Mouse (Mus musculus): ENCODE measurements around the gene Hspa12b. TPM values are rescaled to one million over a fixed set of nuclear protein-coding genes. Genes with fewer than 3 reads are reported as not detected.

Hspa12b gene
- polyA plus RNA-seq, 1 experiment = 2.6 TPM

DNA sequence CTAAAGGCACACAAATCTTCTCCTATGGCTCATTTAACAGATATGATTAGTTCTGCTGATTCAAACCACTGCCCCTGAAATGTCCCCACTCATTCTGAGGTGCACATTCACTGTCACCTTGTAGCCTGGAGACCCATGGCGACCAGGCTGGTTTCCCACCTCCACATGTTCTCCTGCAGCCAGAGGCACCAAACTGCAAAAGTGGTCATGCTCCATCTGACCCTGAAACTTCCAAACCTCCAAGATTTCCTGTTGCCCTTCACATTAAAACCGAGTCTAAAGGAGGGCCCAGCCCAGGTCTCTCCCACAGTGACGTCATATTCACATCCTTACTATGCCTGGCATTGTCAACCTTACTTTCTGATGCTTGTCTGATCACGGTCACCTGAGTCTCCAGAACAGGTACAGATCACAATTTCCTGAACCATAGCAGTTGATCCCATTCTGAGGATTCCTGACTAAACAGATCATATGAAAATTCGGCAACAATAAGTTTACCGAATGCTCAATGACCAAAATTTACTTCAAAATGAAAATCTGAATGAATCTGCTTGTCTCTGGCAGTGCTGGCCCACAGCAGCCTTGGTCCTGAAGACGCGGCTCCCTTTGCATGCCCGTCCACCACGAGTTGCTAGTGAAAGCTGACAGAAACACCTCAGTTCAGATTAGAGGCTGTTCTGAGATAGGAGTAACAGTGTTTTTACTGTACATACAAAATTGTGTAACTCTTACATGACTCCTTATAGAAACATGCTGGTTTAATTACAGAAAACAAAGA is 5.2 kb downstream of the Hspa12b start:
- Histone ChIP-seq H3K4me3 (replicated peaks; ENCODE audit: control insufficient read depth, low read depth, low read length) (no peak overlapping the region), H3K4me1 (ENCODE audit: control insufficient read depth, insufficient read depth, low read length) (peaks cover 7% of the 10 kb centered on the region; the same call in 1 of the 2 replicates), H3K27ac (ENCODE audit: control insufficient read depth, insufficient read depth, low read depth, low read length, poor library complexity) (no peak overlapping the region)
- TF ChIP-seq POLR2A (IDR thresholded peaks at IDR 0.05; ENCODE audit: borderline replicate concordance, control insufficient read depth, low read depth, low read length) (no peak), CTCF (IDR thresholded peaks at IDR 0.05; ENCODE audit: control insufficient read depth, insufficient read depth, low read length) (no peak)
- 81% methylated on average over 10 of the region's 10 CpGs for WGBS

DNA sequence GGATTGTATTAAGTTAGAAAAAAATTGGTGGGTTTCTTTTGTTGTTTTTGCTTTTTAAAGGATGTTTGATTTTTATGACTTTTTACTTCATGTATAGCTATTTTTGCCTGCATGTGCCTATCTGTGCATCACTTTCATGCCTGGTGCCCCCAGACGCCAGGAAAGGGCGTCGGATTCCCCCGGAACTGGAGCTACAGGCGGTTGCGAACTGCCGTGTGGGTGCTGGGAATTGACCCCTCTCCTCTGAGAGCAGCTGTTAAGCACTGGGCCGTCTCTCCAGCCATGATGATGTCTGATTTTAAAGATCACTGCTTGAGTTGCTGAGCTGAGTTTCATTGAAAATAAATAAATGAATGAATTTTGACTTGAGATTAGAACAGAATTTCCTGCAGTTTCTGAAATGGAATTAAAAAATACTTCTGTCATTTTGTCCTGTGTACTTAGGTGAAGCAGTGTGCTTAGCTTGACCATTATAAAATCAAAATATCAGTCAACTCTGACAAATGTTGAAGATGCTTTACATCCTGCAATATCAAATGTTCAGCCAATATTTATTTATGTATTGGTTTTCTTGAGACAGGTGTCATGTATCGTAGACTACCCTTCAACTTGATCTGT is 6.0 kb downstream of the Hspa12b start, which contains the start of gene Gm11037:
Gene Gm11037, plus strand, starts transcription at position 568 of the 618 bp plus-strand sequence.
- Histone ChIP-seq H3K4me3 (replicated peaks; ENCODE audit: control insufficient read depth, low read depth, low read length) (no peak within 1 kb of the TSS), H3K27ac (ENCODE audit: control insufficient read depth, insufficient read depth, low read depth, low read length, poor library complexity) (no peak within 1 kb of the TSS; the same call in 1 of the 2 replicates), H3K4me1 (ENCODE audit: control insufficient read depth, insufficient read depth, low read length) (peaks cover 7% of the 10 kb centered on the region; the same call in 1 of the 2 replicates)
- TF ChIP-seq CTCF (IDR thresholded peaks at IDR 0.05; ENCODE audit: control insufficient read depth, insufficient read depth, low read length) = no peak
- no peak for TF ChIP-seq POLR2A (IDR thresholded peaks at IDR 0.05; ENCODE audit: borderline replicate concordance, control insufficient read depth, low read depth, low read length)
- WGBS = 85% methylated on average over 9 of the region's 9 CpGs

DNA sequence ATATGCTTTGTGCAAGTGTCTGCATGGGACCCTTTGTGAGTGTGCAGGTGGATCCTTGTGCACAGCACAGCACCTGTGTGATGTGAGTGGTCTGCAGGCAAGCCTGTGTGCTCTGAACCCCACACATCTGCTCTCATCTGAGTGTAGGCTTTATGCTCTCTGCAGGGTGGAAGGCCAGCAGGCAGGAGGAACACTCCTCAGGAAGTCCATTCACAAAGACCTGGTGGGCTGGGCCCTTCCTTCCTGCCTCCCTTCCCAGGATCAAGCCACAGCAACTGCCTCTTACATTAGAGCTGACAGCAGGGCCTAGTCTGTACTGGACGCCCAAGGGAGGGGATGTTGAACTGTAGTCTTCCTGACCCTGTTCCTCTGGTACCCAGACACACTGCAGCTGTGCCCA is 7.3 kb downstream of the Hspa12b start:
- WGBS = 10% methylated on average over 1 of the region's 1 CpGs
- TF ChIP-seq POLR2A (IDR thresholded peaks at IDR 0.05; ENCODE audit: borderline replicate concordance, control insufficient read depth, low read depth, low read length) = no peak
- no peak for TF ChIP-seq CTCF (IDR thresholded peaks at IDR 0.05; ENCODE audit: control insufficient read depth, insufficient read depth, low read length)
- H3K4me1 ChIP-seq (ENCODE audit: control insufficient read depth, insufficient read depth, low read length) = peaks cover 5% of the 10 kb centered on the region; the same call in 1 of the 2 replicates
- no peak overlapping the region for H3K4me3 ChIP-seq (replicated peaks; ENCODE audit: control insufficient read depth, low read depth, low read length)
- peak overlapping the region; percentile 17; the same call in 1 of the 2 replicates for H3K27ac ChIP-seq (ENCODE audit: control insufficient read depth, insufficient read depth, low read depth, low read length, poor library complexity)

DNA sequence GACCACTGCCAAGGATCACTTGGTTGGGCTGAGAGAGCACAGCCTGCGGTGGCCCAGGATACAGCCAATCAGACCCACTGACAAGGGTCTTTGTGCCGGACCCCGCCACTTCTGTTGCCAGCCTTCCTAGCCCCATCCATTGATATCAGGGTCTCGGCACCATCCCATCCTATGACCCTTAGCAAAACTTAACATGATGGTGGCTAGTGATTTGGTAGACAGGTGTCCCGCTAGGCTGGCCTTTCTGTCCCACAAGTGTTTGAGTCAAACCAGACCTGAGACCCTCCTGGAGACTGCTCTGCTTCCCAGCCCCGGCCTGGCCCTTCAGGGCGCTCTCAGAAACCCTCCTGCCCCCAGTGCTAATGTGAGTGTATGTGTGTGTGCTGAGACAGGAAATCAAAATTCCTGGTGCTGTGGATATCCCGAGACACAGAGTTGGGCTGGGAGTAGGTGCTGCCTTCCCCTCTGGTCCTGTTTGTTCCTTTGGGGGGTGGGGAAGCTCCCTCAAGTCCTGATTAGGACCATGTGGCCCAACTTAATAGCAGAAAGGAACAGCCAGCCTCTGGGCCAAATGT is 7.8 kb downstream of the Hspa12b start:
- TF ChIP-seq CTCF (IDR thresholded peaks at IDR 0.05; ENCODE audit: control insufficient read depth, insufficient read depth, low read length) (no peak), POLR2A (IDR thresholded peaks at IDR 0.05; ENCODE audit: borderline replicate concordance, control insufficient read depth, low read depth, low read length) (no peak)
- peak overlapping the region; percentile 82 for H3K27ac ChIP-seq (ENCODE audit: control insufficient read depth, insufficient read depth, low read depth, low read length, poor library complexity)
- H3K4me1 ChIP-seq (ENCODE audit: control insufficient read depth, insufficient read depth, low read length) = peaks cover 5% of the 10 kb centered on the region; the same call in 1 of the 2 replicates
- no peak overlapping the region for H3K4me3 ChIP-seq (replicated peaks; ENCODE audit: control insufficient read depth, low read depth, low read length)
- WGBS = 86% methylated on average over 8 of the region's 8 CpGs

DNA sequence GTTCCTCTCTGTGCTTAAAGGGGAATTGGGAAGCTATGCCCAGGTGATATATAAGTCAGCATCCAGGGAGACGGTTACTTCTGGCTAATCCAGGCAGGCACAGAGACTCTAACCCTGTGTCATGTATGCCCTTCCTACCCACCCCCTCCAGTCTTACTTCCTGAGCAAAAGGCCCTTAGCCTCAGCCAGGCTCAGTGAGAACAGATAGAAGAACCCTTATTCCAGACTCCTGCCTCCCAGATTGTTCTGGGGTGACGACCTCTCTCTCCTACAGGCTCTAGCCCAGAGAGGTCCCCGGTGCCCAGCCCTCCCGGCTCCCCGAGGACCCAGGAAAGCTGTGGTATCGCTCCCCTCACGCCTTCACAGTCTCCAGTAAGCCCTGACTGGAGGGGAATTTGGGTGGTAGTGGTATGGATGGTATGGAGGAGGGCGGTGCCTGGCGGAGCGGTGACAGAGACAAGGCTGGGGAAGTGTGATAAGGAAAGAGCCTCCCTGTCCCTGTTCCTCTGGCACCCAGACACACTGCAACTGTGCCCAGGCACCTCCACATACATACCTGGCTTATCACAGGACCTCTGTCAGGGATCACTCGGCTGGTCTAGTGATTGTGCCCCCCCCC is 8.6 kb downstream of the Hspa12b start:
- 64% methylated on average over 11 of the region's 11 CpGs for WGBS
- no peak overlapping the region for H3K4me3 ChIP-seq (replicated peaks; ENCODE audit: control insufficient read depth, low read depth, low read length)
- peak overlapping the region; percentile 82 for H3K27ac ChIP-seq (ENCODE audit: control insufficient read depth, insufficient read depth, low read depth, low read length, poor library complexity)
- TF ChIP-seq CTCF (IDR thresholded peaks at IDR 0.05; ENCODE audit: control insufficient read depth, insufficient read depth, low read length) = no peak
- TF ChIP-seq POLR2A (IDR thresholded peaks at IDR 0.05; ENCODE audit: borderline replicate concordance, control insufficient read depth, low read depth, low read length) = peak; percentile 31; the same call in 1 of the 2 replicates
- H3K4me1 ChIP-seq (ENCODE audit: control insufficient read depth, insufficient read depth, low read length) = peaks cover 5% of the 10 kb centered on the region; the same call in 1 of the 2 replicates

DNA sequence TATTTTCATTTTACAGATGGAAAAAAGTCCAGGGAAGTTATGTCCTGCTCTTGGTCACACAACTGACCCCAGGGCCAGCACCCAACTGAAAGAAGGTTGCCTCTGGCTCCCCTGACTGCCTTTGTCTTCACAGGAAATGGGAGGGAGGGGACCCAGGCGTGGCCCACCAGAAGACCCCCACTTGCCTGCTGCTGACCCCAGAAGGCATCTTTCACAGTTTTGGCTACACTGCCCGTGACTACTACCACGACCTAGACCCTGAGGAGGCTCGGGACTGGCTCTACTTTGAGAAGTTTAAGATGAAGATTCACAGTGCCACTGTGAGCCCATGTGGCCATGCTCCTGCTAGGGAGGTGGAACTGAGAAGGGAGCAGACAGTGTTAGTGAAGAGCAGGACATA is 11.2 kb downstream of the Hspa12b start:
- whole genome bisulfite sequencing = 79% methylated on average over 4 of the region's 4 CpGs
- TF ChIP-seq CTCF (IDR thresholded peaks at IDR 0.05; ENCODE audit: control insufficient read depth, insufficient read depth, low read length) (no peak), POLR2A (IDR thresholded peaks at IDR 0.05; ENCODE audit: borderline replicate concordance, control insufficient read depth, low read depth, low read length) (no peak)
- H3K4me3 ChIP-seq (replicated peaks; ENCODE audit: control insufficient read depth, low read depth, low read length) = no peak overlapping the region
- no peak overlapping the region for H3K27ac ChIP-seq (ENCODE audit: control insufficient read depth, insufficient read depth, low read depth, low read length, poor library complexity)
- H3K4me1 ChIP-seq (ENCODE audit: control insufficient read depth, insufficient read depth, low read length) = peaks cover 5% of the 10 kb centered on the region; the same call in 1 of the 2 replicates

DNA sequence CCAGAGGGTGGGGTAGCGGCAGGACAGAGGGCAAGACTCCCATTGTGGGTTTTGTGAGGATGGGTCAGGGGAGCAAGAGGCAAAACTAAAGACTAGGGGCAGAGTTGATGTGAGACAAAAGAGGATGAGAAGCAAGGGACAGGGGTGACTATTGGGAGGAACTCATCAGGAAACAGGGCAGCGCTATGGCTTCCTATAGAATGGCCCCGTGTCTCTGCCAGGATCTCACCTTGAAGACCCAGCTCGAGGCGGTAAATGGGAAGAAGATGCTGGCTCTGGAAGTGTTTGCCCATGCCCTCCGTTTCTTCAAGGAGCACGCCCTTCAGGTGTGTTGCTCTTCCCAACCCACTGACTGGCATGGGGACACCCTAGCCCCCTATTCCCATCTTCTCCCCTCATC is 11.7 kb downstream of the Hspa12b start:
- Histone ChIP-seq H3K4me3 (replicated peaks; ENCODE audit: control insufficient read depth, low read depth, low read length) (no peak overlapping the region), H3K4me1 (ENCODE audit: control insufficient read depth, insufficient read depth, low read length) (peaks cover 5% of the 10 kb centered on the region; the same call in 1 of the 2 replicates), H3K27ac (ENCODE audit: control insufficient read depth, insufficient read depth, low read depth, low read length, poor library complexity) (no peak overlapping the region)
- WGBS = 88% methylated on average over 7 of the region's 7 CpGs
- no peak for TF ChIP-seq CTCF (IDR thresholded peaks at IDR 0.05; ENCODE audit: control insufficient read depth, insufficient read depth, low read length)
- no peak for TF ChIP-seq POLR2A (IDR thresholded peaks at IDR 0.05; ENCODE audit: borderline replicate concordance, control insufficient read depth, low read depth, low read length)

All from bone marrow, adult 2 months (tissue).